Mouse (Mus musculus) ovary, postnatal 14 days (tissue): ENCODE results near the gene Tbc1d4.
A peak's percentile ranks its signal among the peaks of the same experiment; 100 is the strongest.
"Not testable (repeated sequence)": the region's sequence is repeated elsewhere in the genome, so short reads cannot be mapped to it uniquely, and the experiment has no call there.

ENCODE experiments used
- DNase-seq: peaks from one replicate; pipeline ENCODE4 v3.0.0; 2022; ENCODE audit warnings: low spot score

Tbc1d4 gene

GRCm38 (mm10) chr14:101595301-101596080 lies 13.5 kb downstream of the Tbc1d4 start:
- no peak for DNase-seq

- no peak for DNase-seq
Observed at GRCm38 (mm10) chr14:101594001-101594400, 15.0 kb downstream of the Tbc1d4 start.

GRCm38 (mm10) chr14:101593340-101593739 lies 15.7 kb downstream of the Tbc1d4 start:
- DNase-seq = no peak

GRCm38 (mm10) chr14:101591101-101591500 lies 17.9 kb downstream of the Tbc1d4 start:
- no peak for DNase-seq

GRCm38 (mm10) chr14:101588209-101588991 lies 20.6 kb downstream of the Tbc1d4 start:
- DNase-seq = not testable (repeated sequence)

GRCm38 (mm10) chr14:101587366-101588040 lies 21.5 kb downstream of the Tbc1d4 start:
- DNase-seq = not testable (repeated sequence)

GRCm38 (mm10) chr14:101586096-101586495 lies 22.9 kb downstream of the Tbc1d4 start:
- DNase-seq = no peak

GRCm38 (mm10) chr14:101575651-101576050 lies 33.3 kb downstream of the Tbc1d4 start:
- no peak for DNase-seq

GRCm38 (mm10) chr14:101574536-101574935 lies 34.5 kb downstream of the Tbc1d4 start:
- no peak for DNase-seq

GRCm38 (mm10) chr14:101573107-101573614 lies 35.8 kb downstream of the Tbc1d4 start:
- DNase-seq = no peak

- peak; percentile 27 for DNase-seq
Observed at GRCm38 (mm10) chr14:101568828-101569227, 40.2 kb downstream of the Tbc1d4 start.

GRCm38 (mm10) chr14:101566717-101567116 lies 42.3 kb downstream of the Tbc1d4 start:
- DNase-seq = no peak

GRCm38 (mm10) chr14:101565661-101566060 lies 43.3 kb downstream of the Tbc1d4 start:
- no peak for DNase-seq

- no peak for DNase-seq
Observed at GRCm38 (mm10) chr14:101561251-101561701, 47.7 kb downstream of the Tbc1d4 start.

GRCm38 (mm10) chr14:101559446-101559845 lies 49.5 kb downstream of the Tbc1d4 start:
- DNase-seq = no peak

- no peak for DNase-seq
Observed at GRCm38 (mm10) chr14:101548885-101549573, 60.0 kb downstream of the Tbc1d4 start.

- no peak for DNase-seq
Observed at GRCm38 (mm10) chr14:101541863-101542262, 67.1 kb downstream of the Tbc1d4 start.

GRCm38 (mm10) chr14:101541141-101541540 lies 67.8 kb downstream of the Tbc1d4 start:
- DNase-seq = no peak

GRCm38 (mm10) chr14:101540466-101540865 lies 68.5 kb downstream of the Tbc1d4 start:
- DNase-seq = no peak

- no peak for DNase-seq
Observed at GRCm38 (mm10) chr14:101537906-101538305, 71.1 kb downstream of the Tbc1d4 start.

GRCm38 (mm10) chr14:101537413-101537812 lies 71.6 kb downstream of the Tbc1d4 start:
- no peak for DNase-seq
